ENCODE assay signal across 8 mouse cellular contexts in genomic region chr16:30283743-30284337, GRCm38 (mm10). TPM values are rescaled to one million over a fixed set of nuclear protein-coding genes. Genes with fewer than 3 reads are reported as not detected.
DNase-seq lines count a peak whose midpoint lies in the region; ATAC-seq and TF ChIP-seq lines count a peak whose summit lies in the region.

No protein-coding gene starts in this region.

- peak; percentile 28 for DNase-seq in adrenal gland, adult 2 months
- DNase-seq in adrenal gland, adult 18-20 months (ENCODE audit: low spot score in 2 of 2) = no peak
- DNase-seq in CD4-positive, CD25-positive, alpha-beta regulatory T cell, adult 2 months (ENCODE audit: low read depth, low spot score) = peak; percentile 63
- peak; percentile 43 to 66 for DNase-seq in heart, postnatal 10 days
- peak; percentile 88 for DNase-seq in limb, embryonic 10.5 days (ENCODE audit: low spot score)
- no peak for DNase-seq in frontal cortex, adult 2 months (ENCODE audit: extremely low spot score in 1 of 2, low spot score in 1 of 2)

- TF ChIP-seq POLR2A in cortical plate, adult 2 months (IDR thresholded peaks at IDR 0.05; ENCODE audit: extremely low read depth, insufficient read depth, low read length) = no peak

- no peaks in the 10 kb centered on the region for H3K36me3 ChIP-seq in limb, embryonic 10.5 days
- H3K36me3 ChIP-seq in midbrain, embryonic 16.5 days (ENCODE audit: control insufficient read depth, insufficient read depth, low read length) = no peaks in the 10 kb centered on the region

- ATAC-seq in midbrain, embryonic 16.5 days = peak; percentile 68

- H3K4me2 ChIP-seq in midbrain, embryonic 16.5 days (ENCODE audit: low read length) = peak overlapping the region; percentile 50

- H3K9me3 ChIP-seq in limb, embryonic 10.5 days (replicated peaks) = no peaks in the 10 kb centered on the region
- no peaks in the 10 kb centered on the region for H3K9me3 ChIP-seq in midbrain, embryonic 16.5 days (replicated peaks; ENCODE audit: control insufficient read depth, low read length, poor library complexity, severe bottlenecking)

- peak overlapping the region; percentile 42 for H3K9ac ChIP-seq in midbrain, embryonic 16.5 days (ENCODE audit: low read depth, low read length)

- no peaks in the 10 kb centered on the region; the same call in 1 of the 2 replicates for H3K4me1 ChIP-seq in cortical plate, adult 2 months (ENCODE audit: control insufficient read depth, insufficient read depth, low read length)
- peaks cover 65% of the 10 kb centered on the region for H3K4me1 ChIP-seq in limb, embryonic 10.5 days
- peaks cover 3% of the 10 kb centered on the region; the same call in 1 of the 2 replicates for H3K4me1 ChIP-seq in midbrain, embryonic 16.5 days (ENCODE audit: control insufficient read depth, insufficient read depth, low read length)

- WGBS in limb, embryonic 10.5 days = 4% methylated on average over 15 of the region's 15 CpGs
- 1% methylated on average over 15 of the region's 15 CpGs for WGBS in midbrain, embryonic 16.5 days

- peaks cover 60% of the 10 kb centered on the region for H3K27me3 ChIP-seq in limb, embryonic 10.5 days (ENCODE audit: low read depth, poor library complexity, severe bottlenecking)
- peaks cover 16% of the 10 kb centered on the region for H3K27me3 ChIP-seq in midbrain, embryonic 16.5 days (ENCODE audit: control insufficient read depth, insufficient read depth, low read depth, low read length)

- peak; percentile 66 for TF ChIP-seq CTCF in cortical plate, adult 2 months (IDR thresholded peaks at IDR 0.05; ENCODE audit: extremely low read depth, insufficient read depth, low read length)

- intact Hi-C loops in heart, postnatal 10 days (cut with DNase I) = loop anchor here (2.0 kb wide), 2 partner anchors 27 to 31 kb away; partner anchors contain the start of gene Gp5

- H3K27ac ChIP-seq in cortical plate, adult 2 months (ENCODE audit: insufficient read depth, low read length) = no peak overlapping the region
- peak overlapping the region; percentile 61 for H3K27ac ChIP-seq in limb, embryonic 10.5 days
- no peak overlapping the region for H3K27ac ChIP-seq in midbrain, embryonic 16.5 days (ENCODE audit: low read length)

- no peak overlapping the region for H3K4me3 ChIP-seq in cortical plate, adult 2 months (ENCODE audit: insufficient read depth, low read length)
- H3K4me3 ChIP-seq in limb, embryonic 10.5 days = peak overlapping the region; percentile 35
- H3K4me3 ChIP-seq in midbrain, embryonic 16.5 days (ENCODE audit: low read depth, low read length) = peak overlapping the region; percentile 18; the same call in 1 of the 2 replicates

RNA-seq across cellular contexts. Expression of gene Lrrc15, which starts 0.8 kb away (rescaled TPM):
- under 1 TPM in 1 of 2 experiments, not detected in 1; 0.06 TPM for total RNA-seq in adrenal gland, adult 2 months (2021)
- 0.02 TPM in 2 replicates for polyA plus RNA-seq in adrenal gland, adult 2 months (2012; rRNA removed)
- under 1 TPM; 0.07 to 0.13 TPM for total RNA-seq in adrenal gland, adult 18-20 months (2021)
- not detected in 2 replicates for polyA plus RNA-seq in cortical plate, adult 2 months (2012; rRNA removed)
- under 1 TPM; 0.60 to 0.65 TPM for total RNA-seq in heart, postnatal 10 days (2021)
- 0.23 and 0.68 TPM in 2 replicates for polyA plus RNA-seq in limb, embryonic 10.5 days (2016; fragmentation: Nextera tagmentation; extraction: Ambion mirVana)
- polyA plus RNA-seq in midbrain, embryonic 16.5 days (2015; fragmentation: Nextera tagmentation; extraction: Ambion mirVana) = 0.21 and 0.25 TPM in 2 replicates
- polyA plus RNA-seq in frontal cortex, adult 2 months (2012; rRNA removed) = not detected in 2 replicates

RNA-seq across cellular contexts. Expression of gene Cpn2, which starts 16.5 kb away (rescaled TPM):
- total RNA-seq in adrenal gland, adult 2 months (2021) = 1 to 10 TPM; 2.4 to 3.6 TPM
- 1.2 and 1.7 TPM in 2 replicates for polyA plus RNA-seq in adrenal gland, adult 2 months (2012; rRNA removed)
- 1 to 10 TPM; 1.1 to 2.6 TPM for total RNA-seq in adrenal gland, adult 18-20 months (2021)
- not detected in 2 replicates for polyA plus RNA-seq in cortical plate, adult 2 months (2012; rRNA removed)
- under 1 TPM; 0.30 to 0.67 TPM for total RNA-seq in heart, postnatal 10 days (2021)
- not detected in 2 replicates for polyA plus RNA-seq in limb, embryonic 10.5 days (2016; fragmentation: Nextera tagmentation; extraction: Ambion mirVana)
- polyA plus RNA-seq in midbrain, embryonic 16.5 days (2015; fragmentation: Nextera tagmentation; extraction: Ambion mirVana) = not detected in 2 replicates
- not detected in 2 replicates for polyA plus RNA-seq in frontal cortex, adult 2 months (2012; rRNA removed)

RNA-seq across cellular contexts. Expression of gene Gp5, which starts 26.7 kb away (rescaled TPM):
- total RNA-seq in adrenal gland, adult 2 months (2021) = under 1 TPM in 1 of 2 experiments, not detected in 1; 0.17 TPM
- polyA plus RNA-seq in adrenal gland, adult 2 months (2012; rRNA removed) = 0.04 and 0.35 TPM in 2 replicates
- total RNA-seq in adrenal gland, adult 18-20 months (2021) = under 1 TPM; 0.23 to 0.51 TPM
- 0.84 and 1.2 TPM in 2 replicates for polyA plus RNA-seq in cortical plate, adult 2 months (2012; rRNA removed)
- under 1 TPM; 0.42 to 0.67 TPM for total RNA-seq in heart, postnatal 10 days (2021)
- 1.5 and 1.7 TPM in 2 replicates for polyA plus RNA-seq in limb, embryonic 10.5 days (2016; fragmentation: Nextera tagmentation; extraction: Ambion mirVana)
- 0.55 and 0.62 TPM in 2 replicates for polyA plus RNA-seq in midbrain, embryonic 16.5 days (2015; fragmentation: Nextera tagmentation; extraction: Ambion mirVana)
- polyA plus RNA-seq in frontal cortex, adult 2 months (2012; rRNA removed) = 0.57 and 0.90 TPM in 2 replicates

Comparison
In these comparisons a context has a peak if more than half of its experiments do, and no peak if none do; other contexts are left out.
1. DNase-seq: peak in adrenal gland, adult 2 months (single experiment), CD4-positive, CD25-positive, alpha-beta regulatory T cell, adult 2 months (single experiment), heart, postnatal 10 days (2 of 2) and limb, embryonic 10.5 days (single experiment); none in adrenal gland, adult 18-20 months (0 of 2) and frontal cortex, adult 2 months (0 of 2).